Mouse (Mus musculus) myocyte (in vitro differentiated cells): ENCODE results near the gene Ss18l2.

ENCODE experiments used
- CEBPB ChIP-seq: IDR thresholded peaks from 2 replicates; pipeline ENCODE4 v1.6.1; 2011; ENCODE audit warnings: mild to moderate bottlenecking, moderate library complexity; ENCODE audit not compliant: poor library complexity, insufficient read depth, severe bottlenecking
- E2F4 ChIP-seq: IDR thresholded peaks from one replicate; pipeline ENCODE4 v1.6.1; 2011; ENCODE audit warnings: mild to moderate bottlenecking, control low read depth, moderate library complexity; ENCODE audit not compliant: insufficient read depth
- MAX ChIP-seq: IDR thresholded peaks from one replicate; pipeline ENCODE4 v1.6.1; 2011; ENCODE audit warnings: low read depth, mild to moderate bottlenecking, control low read depth
- POLR2A ChIP-seq: IDR thresholded peaks from one replicate; pipeline ENCODE4 v1.6.1; 2011; ENCODE audit warnings: low read depth, mild to moderate bottlenecking, control low read depth, moderate library complexity; ENCODE audit not compliant: insufficient read length
- REST ChIP-seq: IDR thresholded peaks from one replicate; pipeline ENCODE4 v1.6.1; 2011; ENCODE audit warnings: mild to moderate bottlenecking, control low read depth, moderate library complexity; ENCODE audit not compliant: insufficient read depth, insufficient read length
- SRF ChIP-seq: IDR thresholded peaks from one replicate; pipeline ENCODE4 v1.6.1; 2011; ENCODE audit warnings: low read depth; ENCODE audit not compliant: control insufficient read depth, insufficient read length
- USF1 ChIP-seq: IDR thresholded peaks from one replicate; pipeline ENCODE4 v1.6.1; 2011; ENCODE audit warnings: low read depth, mild to moderate bottlenecking, control low read depth, moderate library complexity

DNA sequence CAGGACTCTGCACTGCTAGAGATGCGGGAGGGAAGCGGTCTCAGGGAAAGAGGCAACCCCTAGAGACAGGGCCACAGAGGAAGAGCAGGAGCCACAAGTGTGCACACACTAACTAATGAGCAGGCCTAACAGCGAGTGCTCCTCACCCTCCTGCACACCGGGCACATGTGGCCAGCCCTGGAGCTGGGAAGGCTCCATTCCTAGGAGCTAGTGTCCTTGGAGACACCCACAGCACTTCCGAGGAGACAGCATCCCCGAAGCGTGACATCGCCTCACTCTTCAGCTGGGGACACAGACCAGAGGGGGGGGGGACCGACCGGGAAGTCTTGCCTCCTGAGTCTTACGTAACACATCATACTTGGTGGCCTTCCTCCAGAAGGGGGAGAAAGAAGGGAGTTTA, 42.3 kb upstream of the Ss18l2 start:
- no peak for TF ChIP-seq POLR2A
- no peak for TF ChIP-seq MAX
- no peak for TF ChIP-seq REST
- TF ChIP-seq SRF: no peak
- TF ChIP-seq USF1: no peak
- TF ChIP-seq E2F4: no peak
- TF ChIP-seq CEBPB: no peak
